Mouse (Mus musculus) gastrocnemius, postnatal 25 days (tissue): Measurements from ENCODE around the gene Ugt2b5. TPM values are rescaled to one million over a fixed set of nuclear protein-coding genes. Genes with fewer than 3 reads are reported as not detected.
"Not testable (repeated sequence)": the region's sequence is repeated elsewhere in the genome, so short reads cannot be mapped to it uniquely, and the experiment has no call there.

Experiments
- DNase-seq: peaks from one replicate; pipeline ENCODE4 v3.0.0; 2022
- long read RNA-seq, 2 experiments: library from polyadenylated mRNA; stranded (forward); transcript quantifications; one replicate each; pipeline ENCODE4 v2.0.0; 2021
- total RNA-seq, 2 experiments: library from RNA; stranded (reverse); gene quantifications; 1 replicate in 1 of 2; 2 replicates in 1 of 2; pipeline ENCODE4 v1.2.3; 2021

The Ugt2b5 gene
- not detected for total RNA-seq
- long read RNA-seq, experiment 1 = 0 reads
- long read RNA-seq, experiment 2 = 0 reads

DNA sequence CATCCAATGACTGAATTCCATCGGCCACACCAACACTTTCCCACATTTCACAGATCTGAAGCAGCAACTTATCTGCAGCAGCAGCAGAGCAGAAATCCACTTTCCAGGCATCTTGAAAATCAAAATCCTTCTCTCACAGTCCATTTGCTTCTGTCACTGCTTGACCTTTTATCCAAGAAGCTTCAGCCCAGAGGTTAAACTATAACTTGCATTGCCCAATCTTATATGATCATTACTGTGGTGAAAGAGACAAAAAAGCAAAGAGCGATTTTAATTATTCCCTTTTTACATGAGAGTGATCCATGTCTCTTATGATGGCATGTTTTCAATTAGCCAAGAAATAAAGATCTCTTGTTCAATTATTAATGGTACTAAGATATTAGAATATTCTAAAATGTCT lies at the start of gene Ugt2b5:
Gene Ugt2b5 (minus strand): TSS at position 123 of the 400 bp plus-strand sequence.
- DNase-seq = not testable (repeated sequence)

DNA sequence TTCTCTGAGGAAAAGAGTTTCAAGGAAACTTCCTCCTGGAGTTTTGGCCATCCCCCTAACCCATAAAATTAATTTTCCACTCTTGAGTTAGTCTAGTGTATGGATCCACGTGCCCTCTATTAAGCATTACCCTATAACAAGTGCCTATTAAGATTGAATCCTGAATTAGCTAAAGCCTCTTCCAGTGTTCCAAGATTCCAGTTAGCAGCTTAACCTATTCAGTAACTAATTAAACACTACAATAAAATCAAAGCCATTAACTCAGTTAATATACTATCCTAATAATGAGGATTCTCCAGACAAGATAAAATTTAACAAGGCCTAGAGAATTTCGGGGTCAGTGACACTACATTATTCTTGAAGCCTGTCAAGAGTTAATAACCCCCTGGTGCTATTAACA lies 35.7 kb upstream of the Ugt2b5 start:
- DNase-seq = not testable (repeated sequence)

DNA sequence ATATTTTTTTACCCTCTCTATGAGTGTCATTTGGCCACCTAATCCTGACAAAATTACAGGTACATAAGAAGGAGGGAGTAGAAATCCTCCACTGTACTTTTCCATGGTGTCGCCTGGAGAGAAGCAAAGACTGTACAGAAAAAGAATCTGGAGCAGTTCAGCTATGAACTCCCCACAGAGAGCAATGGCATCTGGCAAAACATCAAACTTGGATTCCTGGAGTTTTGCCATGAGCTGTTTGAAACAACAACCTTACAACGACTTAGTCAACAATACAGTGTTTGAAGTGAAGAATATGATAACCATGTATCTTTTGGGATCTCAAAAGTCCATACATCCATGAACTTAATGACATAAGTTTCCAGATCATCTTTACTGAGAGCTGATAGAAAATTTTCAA lies 34.6 kb upstream of the Ugt2b5 start:
- no peak for DNase-seq

DNA sequence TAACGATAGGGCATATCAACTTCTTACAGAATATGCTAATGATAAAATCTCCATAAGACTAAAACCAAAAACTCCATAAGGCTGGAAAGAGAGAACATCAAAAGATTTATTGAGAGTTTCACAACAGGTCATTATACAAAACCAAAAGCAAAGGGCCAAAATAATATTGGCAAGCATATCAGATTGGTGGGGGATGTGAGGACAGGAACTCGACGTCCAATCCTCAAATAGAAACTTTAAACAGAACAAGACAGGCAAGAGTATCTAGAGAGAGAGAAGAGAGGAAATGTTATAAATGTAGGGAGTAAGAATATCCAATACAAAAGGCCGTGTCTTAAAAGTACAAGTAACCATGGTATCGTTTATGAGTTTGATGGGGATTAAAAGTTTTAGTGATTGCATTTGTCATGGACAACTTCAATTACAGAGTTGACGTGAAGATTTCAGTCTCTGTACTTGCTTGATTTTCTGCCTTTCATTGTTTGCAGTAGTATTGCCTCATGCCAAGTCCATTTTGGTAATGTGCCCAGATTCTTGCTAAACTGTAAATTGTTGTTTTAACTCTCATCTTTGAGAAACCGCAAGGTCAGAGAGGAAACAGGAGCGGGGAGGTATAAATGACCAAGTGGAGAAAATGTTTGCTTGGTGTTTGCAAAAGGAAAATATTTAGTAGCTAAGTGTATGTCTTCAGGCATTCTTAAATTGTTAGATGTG lies 7.8 kb upstream of the Ugt2b5 start:
- DNase-seq = no peak

DNA sequence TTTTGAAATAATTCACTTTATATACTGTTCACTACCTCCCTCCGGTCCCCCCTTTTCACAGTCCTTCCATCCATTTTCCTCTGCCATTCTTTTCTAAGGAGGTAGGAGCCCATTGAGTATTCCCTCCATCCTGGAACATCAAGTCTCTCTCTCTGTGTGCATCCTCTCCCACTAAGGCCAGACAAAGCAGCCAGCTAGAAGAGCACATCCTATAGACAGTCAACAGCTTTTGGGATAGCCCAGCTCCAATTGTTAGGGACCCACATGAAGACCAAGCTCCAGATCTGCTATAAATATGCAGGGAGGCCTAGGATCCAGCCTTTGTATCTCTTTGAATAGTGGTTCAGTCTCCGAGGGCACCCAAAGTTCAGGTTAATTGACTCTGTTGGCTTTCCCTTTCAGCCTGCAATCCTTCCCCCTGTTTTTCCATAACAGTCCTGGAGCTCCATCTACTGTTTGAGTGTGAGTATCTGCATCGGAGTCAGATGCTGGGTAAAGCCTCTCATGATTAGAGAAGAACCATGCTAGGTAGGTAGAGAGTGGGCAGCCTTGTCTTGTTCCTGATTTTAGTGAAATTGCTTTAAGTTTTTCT lies 2.8 kb upstream of the Ugt2b5 start:
- DNase-seq = no peak

DNA sequence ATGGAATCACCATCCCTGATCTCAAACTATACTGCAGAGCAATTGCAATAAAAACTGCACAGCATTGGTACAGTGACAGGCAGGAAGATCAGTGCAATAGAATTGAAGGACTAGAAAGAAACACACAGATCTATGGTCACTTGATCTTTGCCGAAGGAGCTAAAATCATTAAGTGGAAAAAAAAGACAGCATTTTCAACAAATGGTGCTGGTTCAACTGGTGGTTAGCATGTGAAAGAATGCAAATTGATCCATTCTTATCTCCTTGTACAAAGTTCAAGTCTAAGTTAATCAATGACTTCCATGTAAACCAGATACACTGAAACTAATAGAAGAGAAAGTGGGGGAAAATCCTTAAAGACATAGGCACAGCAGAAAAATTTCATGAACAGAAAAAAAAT lies 36.4 kb downstream of the Ugt2b5 start:
- not testable (repeated sequence) for DNase-seq

DNA sequence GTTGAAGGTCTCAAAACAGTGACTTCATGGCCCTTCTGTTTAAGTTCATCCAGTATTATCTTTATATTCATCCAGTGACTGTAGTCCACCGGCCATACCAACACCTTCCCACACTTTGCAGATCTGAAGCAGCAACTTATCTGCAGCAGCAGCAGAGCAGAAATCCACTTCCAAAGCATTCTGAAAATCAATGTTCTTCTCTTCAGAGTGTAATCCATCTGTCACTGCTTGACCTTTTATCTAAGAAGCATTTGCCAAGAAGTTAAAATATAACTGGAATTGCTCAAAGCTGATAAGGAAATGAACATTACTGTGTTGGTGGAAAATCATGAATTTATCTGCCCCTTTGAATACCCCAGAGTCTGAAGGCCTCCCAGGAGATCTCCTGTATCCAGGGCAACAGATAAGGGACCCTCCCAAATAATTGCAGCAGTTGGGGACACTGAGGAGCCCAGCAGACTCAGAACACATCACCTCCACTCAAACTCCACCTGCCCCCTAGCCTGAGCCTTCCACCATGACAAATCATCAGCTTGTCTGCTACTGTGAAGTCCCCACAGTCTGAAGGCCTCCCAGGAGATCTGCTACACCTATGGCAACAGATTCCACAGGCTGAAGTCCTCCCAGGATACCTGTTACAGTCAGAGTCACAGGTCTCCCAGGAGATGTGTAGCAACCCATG lies 47.6 kb downstream of the Ugt2b5 start, which contains the start of gene Ugt2b36:
Gene Ugt2b36 (minus strand): TSS at position 210 of the 682 bp plus-strand sequence.
- no peak for DNase-seq

DNA sequence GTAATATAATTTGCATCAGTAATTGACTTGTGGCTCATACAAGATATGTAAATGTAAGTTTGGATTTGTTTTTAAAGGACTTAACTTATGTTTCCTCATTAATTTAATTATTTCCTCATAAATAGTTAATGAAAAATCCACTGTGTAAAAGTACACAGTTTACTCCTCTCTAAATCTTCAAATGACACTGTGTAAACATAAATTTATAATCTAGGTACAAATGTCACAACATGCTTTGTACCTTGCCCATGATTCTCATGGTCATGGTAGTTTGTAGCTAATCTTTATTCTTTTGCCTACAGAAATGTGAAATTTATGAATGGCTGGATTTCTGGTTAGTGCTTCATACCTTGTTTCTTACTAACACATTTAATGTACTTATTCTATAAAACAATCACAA lies 49.0 kb downstream of the Ugt2b5 start:
- DNase-seq = no peak

DNA sequence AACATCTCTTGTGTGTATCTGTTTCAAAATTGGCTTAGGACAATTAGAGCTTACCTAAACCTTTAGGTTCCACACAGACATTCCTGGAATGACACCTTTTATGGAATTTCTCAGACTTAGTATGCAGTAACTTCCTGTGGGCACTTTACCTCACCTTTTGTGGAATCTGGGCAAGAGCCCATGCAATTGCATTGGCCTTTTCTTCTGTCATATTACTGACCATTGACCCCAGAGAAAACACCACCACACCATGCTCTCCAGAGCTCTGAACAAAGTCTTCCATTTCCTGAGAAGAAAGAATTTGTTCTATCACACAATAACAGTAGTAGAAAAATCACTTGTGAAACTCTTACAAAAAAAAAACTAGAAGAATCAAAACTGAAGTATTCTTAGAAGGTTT lies 50.9 kb downstream of the Ugt2b5 start:
- DNase-seq = no peak

DNA sequence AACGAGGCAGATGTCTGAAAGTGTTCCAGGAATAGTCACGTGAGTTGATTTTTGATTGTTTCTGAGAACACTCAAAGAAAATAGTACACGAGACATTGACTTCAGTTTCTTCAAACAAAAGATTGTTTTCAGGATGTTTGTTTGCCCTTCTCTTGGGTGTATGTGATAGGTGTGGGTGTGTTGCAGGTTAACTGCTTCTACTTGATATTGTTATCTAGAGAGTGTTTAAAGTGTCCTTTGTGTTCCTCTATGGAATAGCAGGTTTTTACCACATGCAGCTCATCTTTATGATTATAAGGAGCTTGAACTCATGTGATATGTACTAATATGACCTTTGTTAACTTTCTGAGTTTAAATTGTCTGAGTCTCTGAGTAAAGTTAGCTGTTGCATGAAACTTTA lies 53.8 kb downstream of the Ugt2b5 start:
- no peak for DNase-seq

Other genes starting within 250 kb of the Ugt2b5 start
- gene Ugt2b34, start 233.4 kb downstream of the Ugt2b5 start, total RNA-seq = not detected
- gene Ugt2b1, start 213.8 kb downstream of the Ugt2b5 start, total RNA-seq = not detected
- gene Ugt2b35, start 139.5 kb downstream of the Ugt2b5 start, total RNA-seq = not detected
- gene Ugt2b36, start 47.8 kb downstream of the Ugt2b5 start, total RNA-seq = not detected
- gene Ugt2b37, start 114.5 kb upstream of the Ugt2b5 start, total RNA-seq = not detected
- not detected for gene Ugt2a3, start 196.9 kb upstream of the Ugt2b5 start, total RNA-seq